In genomic region chr17:67962020-67962419, GRCm38 (mm10) we compare ENCODE assay signal across 10 mouse cellular contexts. TPM values are rescaled to one million over a fixed set of nuclear protein-coding genes. Genes with fewer than 3 reads are reported as not detected.
DNase-seq lines count a peak whose midpoint lies in the region; ATAC-seq and TF ChIP-seq lines count a peak whose summit lies in the region.
"Had no signal": no experiment of that assay in that cellular context is flagged by ENCODE, and none has a peak within 500 bp of the region (broad histone marks: within the 10 kb centered on the region; RNA-seq: fewer than 3 reads in every experiment).

No protein-coding gene starts in this region.

- H3K9ac ChIP-seq in intestine, embryonic 16.5 days (ENCODE audit: low read depth, low read length): no peak overlapping the region
- no peak overlapping the region for H3K9ac ChIP-seq in midbrain, embryonic 15.5 days
- H3K9ac ChIP-seq: embryonic facial prominence, embryonic 15.5 days had no signal

- TF ChIP-seq CTCF in brain, embryonic 14.5 days (IDR thresholded peaks at IDR 0.05; ENCODE audit: borderline replicate concordance, extremely low read depth, insufficient read depth, insufficient read length): no peak

- H3K27me3 ChIP-seq in intestine, embryonic 16.5 days (replicated peaks; ENCODE audit: control insufficient read depth, insufficient read depth, low read length): no peaks in the 10 kb centered on the region
- H3K27me3 ChIP-seq in midbrain, embryonic 15.5 days (replicated peaks): no peaks in the 10 kb centered on the region
- H3K27me3 ChIP-seq: embryonic facial prominence, embryonic 15.5 days had no signal

- H3K9me3 ChIP-seq in intestine, embryonic 16.5 days (ENCODE audit: control insufficient read depth, low read length): no peaks in the 10 kb centered on the region
- no peaks in the 10 kb centered on the region for H3K9me3 ChIP-seq in midbrain, embryonic 15.5 days
- H3K9me3 ChIP-seq: embryonic facial prominence, embryonic 15.5 days had no signal

- DNase-seq in gastrocnemius, postnatal 14 days: peak; percentile 45
- DNase-seq in gastrocnemius, adult 8-10 months (ENCODE audit: low spot score in 2 of 2): no peak
- DNase-seq in adipocyte (ENCODE audit: low spot score): peak; percentile 78
- peak; percentile 51 for DNase-seq in brain, embryonic 14.5 days (ENCODE audit: low read depth)
- peak; percentile 10 to 32 for DNase-seq in frontal cortex, postnatal 36 days (ENCODE audit: low spot score in 2 of 2)
- no peak for DNase-seq in heart, adult 18-20 months
- DNase-seq: kidney, adult 9 months had no signal

- no peak overlapping the region for H3K4me3 ChIP-seq in intestine, embryonic 16.5 days (ENCODE audit: low read length)
- no peak overlapping the region for H3K4me3 ChIP-seq in midbrain, embryonic 15.5 days
- H3K4me3 ChIP-seq: embryonic facial prominence, embryonic 15.5 days had no signal

- 93% methylated on average over 8 of the region's 8 CpGs for WGBS in intestine, embryonic 16.5 days
- 87% methylated on average over 8 of the region's 8 CpGs for WGBS in midbrain, embryonic 15.5 days

- intact Hi-C loops in gastrocnemius, postnatal 14 days (cut with DNase I; ENCODE audit: low total_unique reads): no loop called here

- no peak for TF ChIP-seq POLR2A in brain, embryonic 14.5 days (IDR thresholded peaks at IDR 0.05; ENCODE audit: borderline replicate concordance, extremely low read depth, insufficient read depth, insufficient read length, poor library complexity, severe bottlenecking)

- no peak for ATAC-seq in intestine, embryonic 16.5 days
- ATAC-seq in midbrain, embryonic 15.5 days (replicated peaks): no peak

- H3K4me2 ChIP-seq in intestine, embryonic 16.5 days (ENCODE audit: low read depth, low read length): no peak overlapping the region
- H3K4me2 ChIP-seq in midbrain, embryonic 15.5 days: no peak overlapping the region
- H3K4me2 ChIP-seq: embryonic facial prominence, embryonic 15.5 days had no signal

- no peaks in the 10 kb centered on the region for H3K36me3 ChIP-seq in intestine, embryonic 16.5 days (ENCODE audit: control insufficient read depth, insufficient read depth, low read length)
- H3K36me3 ChIP-seq in midbrain, embryonic 15.5 days (replicated peaks): no peaks in the 10 kb centered on the region
- H3K36me3 ChIP-seq: embryonic facial prominence, embryonic 15.5 days had no signal

- H3K4me1 ChIP-seq in intestine, embryonic 16.5 days (ENCODE audit: control insufficient read depth, insufficient read depth, low read length): no peaks in the 10 kb centered on the region
- no peaks in the 10 kb centered on the region for H3K4me1 ChIP-seq in midbrain, embryonic 15.5 days

- no peak overlapping the region for H3K27ac ChIP-seq in intestine, embryonic 16.5 days (ENCODE audit: low read length)
- H3K27ac ChIP-seq in midbrain, embryonic 15.5 days: no peak overlapping the region
- H3K27ac ChIP-seq: embryonic facial prominence, embryonic 15.5 days had no signal

RNA-seq across cellular contexts. Expression of gene Arhgap28, which starts 41.9 kb away (rescaled TPM):
- 1 to 10 TPM; 3.7 to 5.0 TPM for total RNA-seq in gastrocnemius, postnatal 14 days (2021)
- total RNA-seq in gastrocnemius, adult 8-10 months (2022): under 1 TPM; 0.38 to 0.56 (median 0.42) TPM
- polyA plus RNA-seq in brain, embryonic 14.5 days (2012; rRNA removed): 4.8 and 9.4 TPM in 2 replicates
- 12.7 and 13.1 TPM in 2 replicates for polyA plus RNA-seq in intestine, embryonic 16.5 days (2015; fragmentation: Nextera tagmentation; extraction: Ambion mirVana)
- 7.0 and 7.3 TPM in 2 replicates for polyA plus RNA-seq in midbrain, embryonic 15.5 days (2015; fragmentation: Nextera tagmentation; extraction: Ambion mirVana)
- total RNA-seq in heart, adult 18-20 months (2021): 1 to 10 TPM; 1.4 to 1.8 TPM

Comparison
In these comparisons a context has a peak if more than half of its experiments do, and no peak if none do; other contexts are left out.
1. DNase-seq: peak in gastrocnemius, postnatal 14 days (single experiment), adipocyte (single experiment), brain, embryonic 14.5 days (single experiment) and frontal cortex, postnatal 36 days (2 of 2); none in gastrocnemius, adult 8-10 months (0 of 2) and heart, adult 18-20 months (0 of 2).